Mouse (Mus musculus) embryonic fibroblast, embryonic 13.5 days (primary cell): ENCODE measurements at regions not wholly inside any gene's neighbourhood (a gene's known extent, or its start where the extent isn't known, plus 50 kb on each side); places are given as distances from the start of the nearest gene placed in this dataset.

Experiments used
- H3K27ac ChIP-seq: 2 replicates; pipeline ENCODE4 v1.5.1; 2012; ENCODE audit warnings: low read length, control low read depth, inconsistent platforms; ENCODE audit not compliant: insufficient read depth
- H3K4me1 ChIP-seq: 2 replicates; pipeline ENCODE4 v1.6.1; 2011; ENCODE audit warnings: low read length; ENCODE audit not compliant: control insufficient read depth, insufficient read depth
- H3K4me3 ChIP-seq: 2 replicates; pipeline ENCODE4 v1.5.1; 2011; ENCODE audit warnings: mild to moderate bottlenecking, control low read depth, low read length; ENCODE audit not compliant: insufficient read depth
- CTCF ChIP-seq: IDR thresholded peaks from 2 replicates; pipeline ENCODE4 v1.5.1; 2011; ENCODE audit warnings: mild to moderate bottlenecking, control low read depth, low read length, moderate library complexity, borderline replicate concordance; ENCODE audit not compliant: insufficient read depth
- POLR2A ChIP-seq: IDR thresholded peaks from 2 replicates; pipeline ENCODE4 v1.6.1; 2011; ENCODE audit warnings: low read depth, mild to moderate bottlenecking, control low read depth, low read length, moderate library complexity

DNA sequence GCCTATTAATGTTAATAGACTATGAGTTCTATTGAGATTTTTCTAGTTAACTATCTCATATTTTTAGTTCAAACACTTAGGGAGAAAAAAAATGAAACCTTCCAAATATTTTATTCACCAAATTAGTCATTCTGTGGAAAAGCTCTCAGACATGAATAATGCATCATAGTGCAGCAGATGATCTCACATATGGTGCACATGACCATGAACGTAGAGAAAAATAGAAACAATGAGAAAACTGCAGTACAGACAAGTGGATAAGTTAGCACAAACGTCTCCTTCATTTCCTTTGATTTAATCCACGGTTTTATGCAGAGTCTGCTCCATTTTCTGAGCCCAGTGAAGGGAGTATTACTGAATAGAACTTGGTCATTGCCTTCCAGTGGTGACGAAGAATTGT, 260.5 kb upstream of the Kcnj16 start:
- Histone ChIP-seq H3K4me1 (no peaks in the 10 kb centered on the region), H3K27ac (no peak overlapping the region), H3K4me3 (no peak overlapping the region)
- TF ChIP-seq POLR2A (no peak), CTCF (no peak)

DNA sequence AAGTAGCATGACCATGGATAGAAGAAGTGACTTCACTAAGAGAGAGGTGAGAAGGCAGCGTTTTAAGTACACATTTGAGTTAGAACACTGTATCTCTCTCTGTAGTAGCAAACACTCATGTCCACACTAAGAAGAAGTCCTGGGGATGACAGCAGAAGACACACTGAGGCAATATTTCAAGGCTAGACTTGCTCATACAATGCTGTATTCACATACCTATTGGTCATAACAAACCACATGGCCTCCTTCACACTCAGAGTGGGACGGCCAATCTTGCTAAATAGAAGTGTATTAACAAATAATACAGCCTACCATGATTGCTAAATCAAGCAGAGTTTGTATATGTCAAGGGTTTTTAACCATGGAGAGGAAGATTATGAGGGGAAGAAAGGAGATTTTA, 252.5 kb upstream of the Kcnj16 start:
- TF ChIP-seq CTCF (no peak), POLR2A (no peak)
- no peak overlapping the region for H3K4me3 ChIP-seq

DNA sequence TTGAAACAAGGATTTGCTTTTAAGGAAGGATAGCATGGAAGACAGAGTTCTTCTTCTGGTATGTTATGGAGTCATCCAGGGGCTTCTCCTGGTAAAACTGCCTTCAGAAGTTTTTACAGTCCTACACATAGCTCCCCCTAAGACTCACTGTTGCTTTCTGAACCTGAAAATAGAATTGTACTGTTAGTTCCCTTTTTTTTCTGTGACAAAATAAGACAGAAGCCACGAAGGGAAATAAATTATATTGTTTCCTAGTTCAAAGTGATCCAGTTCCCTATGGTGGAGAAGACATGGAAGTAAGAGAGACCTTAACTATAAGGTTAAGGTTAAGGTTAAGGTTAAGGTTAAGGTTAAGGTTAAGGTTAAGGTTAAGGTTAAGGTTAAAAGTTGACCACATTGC, 251.5 kb upstream of the Kcnj16 start:
- H3K4me1 ChIP-seq, result no peaks in the 10 kb centered on the region
- no peak for TF ChIP-seq POLR2A
- no peak for TF ChIP-seq CTCF
- no peak overlapping the region for H3K27ac ChIP-seq
- H3K4me3 ChIP-seq, result no peak overlapping the region

More for the DNA sequence above, 252.5 kb upstream of the Kcnj16 start:
- Histone ChIP-seq H3K4me1 (no peaks in the 10 kb centered on the region), H3K27ac (no peak overlapping the region)

DNA sequence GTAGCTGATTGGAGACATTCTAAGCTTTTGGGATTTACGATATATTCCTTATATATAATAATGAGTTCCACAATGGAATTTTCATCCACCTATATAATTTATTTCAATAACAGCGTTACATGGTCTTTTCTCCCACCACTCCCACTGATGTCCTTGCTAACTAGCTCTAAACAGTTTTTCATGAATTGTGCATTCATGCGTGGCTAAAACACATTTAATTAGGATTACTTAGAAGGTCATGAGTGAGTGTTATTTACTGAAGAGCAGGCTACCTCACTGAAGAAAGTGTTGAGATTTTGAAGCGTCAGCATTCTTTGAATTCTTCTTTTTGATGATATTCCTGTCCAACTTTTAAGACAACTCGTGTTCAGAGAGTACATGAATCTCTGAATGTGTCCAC, 245.1 kb upstream of the Kcnj16 start:
- TF ChIP-seq CTCF (no peak), POLR2A (no peak)
- H3K4me1 ChIP-seq, result no peaks in the 10 kb centered on the region
- no peak overlapping the region for H3K27ac ChIP-seq
- H3K4me3 ChIP-seq, result no peak overlapping the region

DNA sequence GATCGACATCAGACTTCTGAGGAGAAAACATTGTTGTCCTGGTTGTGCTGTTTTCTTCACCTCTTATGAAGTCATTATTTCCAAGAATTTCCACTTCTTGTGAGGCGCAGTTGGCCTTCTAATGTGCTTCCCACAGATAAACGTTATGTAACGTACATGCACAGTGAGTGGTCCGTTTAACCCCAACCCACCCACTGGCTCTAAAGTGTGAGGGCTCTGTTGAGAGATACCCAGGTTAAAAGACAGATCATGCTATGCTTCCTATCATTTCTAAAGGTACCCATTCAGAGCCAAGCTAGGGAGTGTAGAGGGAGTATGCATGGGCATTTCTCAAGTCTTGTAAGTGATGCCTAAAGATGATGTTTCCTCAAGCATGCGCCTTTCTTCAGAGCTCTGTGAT, 243.9 kb upstream of the Kcnj16 start:
- H3K27ac ChIP-seq, result no peak overlapping the region
- no peak overlapping the region for H3K4me3 ChIP-seq
- TF ChIP-seq CTCF (no peak), POLR2A (no peak)
- no peaks in the 10 kb centered on the region for H3K4me1 ChIP-seq

DNA sequence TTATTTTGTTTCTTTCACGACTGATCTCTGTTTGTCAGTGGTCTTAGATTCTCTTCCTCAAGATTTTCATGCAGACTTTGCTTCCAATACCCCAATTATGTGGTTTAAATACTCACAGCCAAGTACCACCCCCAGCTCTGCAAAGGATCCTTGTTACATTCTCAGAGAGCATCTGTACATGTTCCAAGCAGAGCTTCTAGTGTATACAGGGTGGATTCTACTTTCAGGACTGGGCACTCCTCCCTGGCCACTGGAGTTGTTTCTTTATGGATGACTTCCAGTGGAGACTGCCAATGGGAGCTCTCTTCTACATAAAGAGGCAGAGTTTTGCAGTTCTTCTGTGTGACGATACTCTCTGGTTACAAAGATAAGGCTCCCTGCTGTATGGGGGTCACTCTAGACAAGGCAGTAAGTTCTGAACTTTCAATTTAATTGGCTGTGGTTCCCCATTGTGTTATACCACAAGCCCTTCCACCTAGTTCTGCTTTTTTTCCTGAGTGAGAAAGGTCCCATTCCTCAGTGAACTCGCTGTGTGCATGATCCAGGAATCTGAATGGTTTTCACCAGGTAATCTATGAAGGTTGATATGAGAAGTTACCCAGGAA, 240.4 kb upstream of the Kcnj16 start:
- Histone ChIP-seq H3K4me3 (no peak overlapping the region), H3K27ac (no peak overlapping the region), H3K4me1 (no peaks in the 10 kb centered on the region)
- TF ChIP-seq CTCF (no peak), POLR2A (no peak)

DNA sequence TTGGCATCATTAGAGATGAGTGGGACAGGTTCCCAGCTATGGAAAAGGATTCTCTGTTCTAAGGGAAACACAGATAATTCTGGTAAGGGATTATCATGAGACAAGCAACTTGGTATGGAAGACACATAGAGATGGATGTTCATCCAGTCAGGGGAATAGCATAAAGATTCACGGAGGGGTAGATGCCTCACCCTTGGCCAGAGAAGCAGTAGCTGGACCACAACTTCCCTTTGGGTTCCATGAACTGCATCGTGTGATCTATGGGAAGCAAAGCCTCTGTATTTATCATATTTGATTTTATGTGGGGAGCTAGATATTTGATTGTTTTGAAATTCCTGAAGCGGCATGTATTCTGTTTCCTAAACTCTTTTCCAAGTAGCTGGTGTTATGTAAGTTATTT, 236.3 kb upstream of the Kcnj16 start:
- H3K4me3 ChIP-seq, result no peak overlapping the region
- TF ChIP-seq CTCF (no peak), POLR2A (no peak)
- no peaks in the 10 kb centered on the region for H3K4me1 ChIP-seq
- H3K27ac ChIP-seq, result no peak overlapping the region

DNA sequence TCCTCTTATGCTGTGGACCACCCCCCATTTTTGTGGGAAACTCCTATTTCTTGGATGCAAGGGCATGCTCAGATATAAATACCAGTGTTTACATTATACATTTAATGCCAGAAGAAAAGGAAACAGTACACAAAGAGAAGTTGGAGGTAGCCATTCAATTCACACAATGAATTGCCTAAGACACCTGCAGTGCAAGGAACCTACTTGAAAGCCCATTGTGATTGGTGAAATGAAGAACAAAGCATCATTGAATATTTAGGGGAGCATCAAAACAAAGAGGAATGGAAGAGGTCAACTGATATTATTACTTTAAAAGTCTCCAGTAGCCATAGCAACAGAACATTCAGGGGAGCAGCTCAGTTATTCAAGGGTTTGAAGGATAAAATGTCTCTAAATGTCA, 193.7 kb upstream of the Kcnj16 start:
- TF ChIP-seq CTCF (no peak), POLR2A (no peak)
- no peak overlapping the region for H3K27ac ChIP-seq
- 0 out of 2 replicates have a peak, but pooled peaks cover 2% of the 10 kb centered on the region for H3K4me1 ChIP-seq
- no peak overlapping the region for H3K4me3 ChIP-seq

DNA sequence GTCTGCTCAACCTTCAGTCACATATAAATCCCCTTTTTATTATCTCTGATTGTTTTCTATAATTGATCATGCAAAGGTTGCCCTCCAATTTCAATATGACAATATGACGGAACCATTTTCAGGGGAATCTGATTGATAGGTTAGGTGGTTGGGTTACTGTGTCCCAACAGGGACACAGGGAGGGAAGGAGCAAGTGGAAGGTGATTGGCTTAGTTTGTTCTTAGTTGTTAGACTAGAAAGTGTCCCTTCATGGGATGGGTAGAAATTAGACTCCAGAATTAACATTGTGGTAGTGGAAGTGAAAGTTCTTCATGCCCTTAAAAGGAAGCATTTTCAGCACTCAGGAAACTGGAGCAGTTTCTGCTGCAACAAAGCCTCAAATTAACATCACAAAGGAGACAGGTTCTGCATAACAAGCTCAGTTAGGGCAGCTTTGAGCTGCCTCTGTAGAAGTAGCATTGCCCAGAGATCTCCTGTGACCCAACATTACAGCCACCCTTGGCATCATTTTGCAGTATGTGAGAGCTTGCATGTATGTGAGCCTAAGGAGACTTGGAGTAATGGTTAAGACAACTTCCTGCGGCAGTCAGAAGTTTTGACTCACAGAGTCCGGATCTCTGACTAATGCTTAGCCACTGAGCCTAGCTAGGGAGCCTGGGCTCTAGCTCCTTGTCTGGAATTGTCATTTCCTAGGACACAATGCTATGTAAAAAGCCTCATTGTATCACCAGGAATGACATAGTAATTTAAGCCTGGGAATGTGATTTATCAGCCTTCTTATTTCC, 186.1 kb upstream of the Kcnj16 start:
- peaks cover 12% of the 10 kb centered on the region for H3K4me1 ChIP-seq
- no peak overlapping the region for H3K4me3 ChIP-seq
- TF ChIP-seq CTCF (no peak), POLR2A (no peak)
- peak overlapping the region; percentile 79 for H3K27ac ChIP-seq

DNA sequence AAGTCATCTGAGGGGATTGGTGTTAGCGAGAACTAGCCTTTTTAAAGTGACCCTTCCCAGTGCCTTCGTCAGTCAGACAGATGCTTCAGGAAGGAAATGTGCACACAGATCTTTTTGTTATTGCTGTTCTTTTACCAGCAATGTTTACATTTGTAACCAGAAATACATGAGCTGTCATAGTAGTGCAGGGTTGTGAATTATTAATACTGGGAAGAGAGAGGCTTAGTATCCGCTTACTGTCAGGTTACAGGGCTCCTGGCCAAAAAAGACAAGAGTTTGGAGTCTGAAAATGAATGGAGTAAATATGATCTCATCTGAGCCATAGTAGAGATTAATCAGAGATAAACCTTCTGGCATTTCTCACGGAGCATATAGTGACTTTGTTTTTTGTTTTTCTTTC, 178.3 kb upstream of the Kcnj16 start:
- TF ChIP-seq POLR2A, result no peak
- no peak for TF ChIP-seq CTCF
- Histone ChIP-seq H3K4me3 (no peak overlapping the region), H3K4me1 (no peaks in the 10 kb centered on the region), H3K27ac (no peak overlapping the region)
